Mouse (Mus musculus) thymus, adult 2 months (tissue): Measurements from ENCODE around the gene Sppl2b. TPM values are rescaled to one million over a fixed set of nuclear protein-coding genes. Genes with fewer than 3 reads are reported as not detected.
"Not testable (repeated sequence)": the region's sequence is repeated elsewhere in the genome, so short reads cannot be mapped to it uniquely, and the experiment has no call there.

Source experiments
- DNase-seq: peaks from one replicate; pipeline ENCODE4 v3.0.0; 2021
- H3K27ac ChIP-seq: fragments of 200-500 bp; 2 replicates; pipeline ENCODE4 v1.5.1; 2012; ENCODE audit warnings: low read length, control low read depth; ENCODE audit not compliant: control insufficient read depth, insufficient read depth
- H3K27me3 ChIP-seq: fragments of 200-500 bp; 2 replicates; pipeline ENCODE4 v1.6.1; 2012; ENCODE audit warnings: mild to moderate bottlenecking, low read length, moderate library complexity, mixed read lengths; ENCODE audit not compliant: control insufficient read depth, insufficient read depth
- H3K36me3 ChIP-seq: fragments of 200-500 bp; 2 replicates; pipeline ENCODE4 v1.6.1; 2012; ENCODE audit warnings: mild to moderate bottlenecking, low read length, moderate library complexity; ENCODE audit not compliant: control insufficient read depth, insufficient read depth
- H3K4me1 ChIP-seq: fragments of 200-500 bp; replicated peaks from 2 replicates; pipeline ENCODE4 v1.6.1; 2012; ENCODE audit warnings: low read length; ENCODE audit not compliant: control insufficient read depth, insufficient read depth
- H3K4me3 ChIP-seq: fragments of 200-500 bp; 2 replicates; pipeline ENCODE4 v1.5.1; 2012; ENCODE audit warnings: mild to moderate bottlenecking, low read length, control low read depth, moderate library complexity; ENCODE audit not compliant: control insufficient read depth, insufficient read depth
- CTCF ChIP-seq: fragments of 200-500 bp; IDR thresholded peaks from 2 replicates; pipeline ENCODE4 v1.5.1; 2012; ENCODE audit warnings: mild to moderate bottlenecking, control low read depth, low read length, moderate library complexity, borderline replicate concordance; ENCODE audit not compliant: control insufficient read depth, poor library complexity, insufficient read depth; ENCODE audit errors: extremely low read depth
- POLR2A ChIP-seq: fragments of 200-500 bp; IDR thresholded peaks from 2 replicates; pipeline ENCODE4 v1.6.1; 2012; ENCODE audit warnings: mild to moderate bottlenecking, low read length, control low read depth, moderate library complexity; ENCODE audit not compliant: control insufficient read depth, poor library complexity, insufficient read depth; ENCODE audit errors: extremely low read depth
- WGBS: fragments of 180-500 bp; shearing (Covaris S2); methylation state at CpG from one replicate; pipeline ENCODE4 v1.1.7; 2018; 5-methylcytosine and 5-hydroxymethylcytosine counted together
- polyA plus RNA-seq: library from polyadenylated mRNA; depleted of rRNA; stranded (reverse); fragments of >200 nt; gene quantifications from 2 replicates; pipeline ENCODE4 v1.2.3, GENCODE M21; 2012

Sppl2b gene
- polyA plus RNA-seq, 1 experiment = 167 TPM

GRCm38 (mm10) chr10:80823847-80824643 is 31.0 kb upstream of the Sppl2b start:
- Histone ChIP-seq H3K27ac (peak overlapping the region; percentile 92), H3K4me3 (peak overlapping the region; percentile 12), H3K4me1 (peaks cover 21% of the 10 kb centered on the region), H3K36me3 (no peaks in the 10 kb centered on the region), H3K27me3 (no peaks in the 10 kb centered on the region)
- 10% methylated on average over 8 of the region's 8 CpGs for WGBS
- peak; percentile 45 for DNase-seq
- TF ChIP-seq CTCF (no peak), POLR2A (peak; percentile 56; the same call in 1 of the 2 replicates)

GRCm38 (mm10) chr10:80824827-80825226 is 30.2 kb upstream of the Sppl2b start:
- TF ChIP-seq POLR2A (no peak), CTCF (no peak)
- peaks cover 21% of the 10 kb centered on the region for H3K4me1 ChIP-seq
- no peak overlapping the region for H3K4me3 ChIP-seq
- peak overlapping the region; percentile 92; the same call in 1 of the 2 replicates for H3K27ac ChIP-seq
- DNase-seq = no peak
- H3K36me3 ChIP-seq = peaks cover 8% of the 10 kb centered on the region
- no peaks in the 10 kb centered on the region for H3K27me3 ChIP-seq
- WGBS = 38% methylated on average over 2 of the region's 2 CpGs

DNA sequence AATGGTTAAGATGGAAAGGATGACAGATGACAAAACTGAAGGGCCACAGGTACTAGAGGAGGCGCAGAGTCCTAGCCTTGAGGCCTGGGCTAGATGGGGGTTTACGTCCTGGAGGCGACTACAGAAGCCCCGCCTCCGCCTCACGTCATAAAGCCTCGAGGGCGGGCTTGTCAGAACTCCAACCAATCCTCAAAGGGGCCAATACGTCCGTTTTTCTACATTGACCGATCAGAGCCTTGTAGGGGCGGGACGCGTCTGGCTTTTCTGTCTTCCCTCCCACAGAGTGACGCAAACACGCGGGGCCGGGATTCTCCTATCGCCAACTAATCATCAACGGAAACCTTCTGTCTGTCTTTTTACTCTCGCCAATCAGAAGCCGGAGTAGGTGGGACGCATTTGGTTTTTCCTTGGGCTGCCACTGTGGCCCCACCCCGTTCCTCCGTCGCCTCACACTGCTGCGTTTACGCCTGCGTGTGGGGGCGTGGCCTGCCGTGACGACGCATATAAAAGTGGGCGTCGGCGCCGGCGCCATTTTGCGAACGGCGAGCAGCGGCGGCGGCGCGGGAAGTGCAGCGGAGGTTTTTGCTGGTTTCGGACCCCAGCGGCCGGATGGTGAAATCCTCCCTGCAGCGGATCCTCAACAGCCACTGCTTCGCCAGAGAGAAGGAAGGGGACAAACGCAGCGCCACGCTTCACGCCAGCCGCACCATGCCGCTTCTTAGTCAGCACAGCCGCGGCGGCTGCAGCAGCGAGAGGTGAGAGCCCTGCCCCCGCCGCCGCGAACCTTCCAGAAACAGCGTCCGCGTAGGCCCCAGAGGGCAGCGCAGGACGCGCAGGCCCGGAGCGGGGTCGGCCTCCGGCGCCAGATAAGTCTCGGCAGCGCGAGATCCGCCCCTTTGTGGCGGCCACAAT is 28.7 kb upstream of the Sppl2b start, which contains the start of gene Oaz1:
Gene Oaz1 (plus strand): TSS at position 506 of the 912 bp plus-strand sequence.
- WGBS = under 1% methylated on average over 82 of the region's 82 CpGs
- peaks cover 21% of the 10 kb centered on the region for H3K4me1 ChIP-seq
- no peaks in the 10 kb centered on the region for H3K27me3 ChIP-seq
- peak within 1 kb of the TSS; percentile 70 for H3K27ac ChIP-seq
- peak within 1 kb of the TSS; percentile 78 for H3K4me3 ChIP-seq
- TF ChIP-seq CTCF (0 out of 2 replicates have a peak, but pooled peaks have one; percentile 44), POLR2A (peak; percentile 78; the same call in 1 of the 2 replicates)
- peak; percentile 98 for DNase-seq
- H3K36me3 ChIP-seq = peaks cover 10% of the 10 kb centered on the region

- H3K36me3 ChIP-seq = peaks cover 10% of the 10 kb centered on the region
- H3K27ac ChIP-seq = no peak overlapping the region
- DNase-seq = no peak
- peak overlapping the region; percentile 78 for H3K4me3 ChIP-seq
- H3K27me3 ChIP-seq = no peaks in the 10 kb centered on the region
- TF ChIP-seq POLR2A (no peak), CTCF (no peak)
- WGBS = 3% methylated on average over 29 of the region's 29 CpGs
- peaks cover 21% of the 10 kb centered on the region for H3K4me1 ChIP-seq
Observed at GRCm38 (mm10) chr10:80827063-80827869, 27.8 kb upstream of the Sppl2b start.

- Histone ChIP-seq H3K27ac (no peak overlapping the region), H3K4me3 (peak overlapping the region; percentile 78), H3K36me3 (peaks cover 10% of the 10 kb centered on the region), H3K27me3 (no peaks in the 10 kb centered on the region), H3K4me1 (peaks cover 21% of the 10 kb centered on the region)
- 63% methylated on average over 10 of the region's 10 CpGs for WGBS
- TF ChIP-seq CTCF (no peak), POLR2A (no peak)
- DNase-seq = no peak
Observed at GRCm38 (mm10) chr10:80827870-80828420, 27.1 kb upstream of the Sppl2b start.

GRCm38 (mm10) chr10:80828587-80828986 is 26.5 kb upstream of the Sppl2b start:
- 82% methylated on average over 9 of the region's 9 CpGs for WGBS
- Histone ChIP-seq H3K36me3 (peaks cover 10% of the 10 kb centered on the region), H3K4me1 (peaks cover 21% of the 10 kb centered on the region)
- not testable (repeated sequence) for DNase-seq, H3K27me3 ChIP-seq, H3K27ac ChIP-seq, H3K4me3 ChIP-seq
